Mouse (Mus musculus): Measurements from ENCODE around the gene Frmd5. TPM values are rescaled to one million over a fixed set of nuclear protein-coding genes. Genes with fewer than 3 reads are reported as not detected.

The Frmd5 gene
- polyA plus RNA-seq, 1 experiment from 2014 or later, result 1.3 TPM

GRCm38 (mm10) chr2:121787767-121788166 is 19.1 kb downstream of the Frmd5 start:
- Histone ChIP-seq H3K9ac (ENCODE audit: low read depth, low read length) (no peak overlapping the region), H3K4me2 (ENCODE audit: low read depth, low read length) (no peak overlapping the region), H3K9me3 (ENCODE audit: control insufficient read depth, low read length) (no peaks in the 10 kb centered on the region), H3K36me3 (ENCODE audit: control insufficient read depth, insufficient read depth, low read length) (no peaks in the 10 kb centered on the region), H3K4me3 (ENCODE audit: low read length) (no peak overlapping the region), H3K27ac (ENCODE audit: low read length) (no peak overlapping the region), H3K4me1 (ENCODE audit: control insufficient read depth, insufficient read depth, low read length) (no peaks in the 10 kb centered on the region; the same call in 1 of the 2 replicates), H3K27me3 (replicated peaks; ENCODE audit: control insufficient read depth, insufficient read depth, low read length) (no peaks in the 10 kb centered on the region)
- WGBS, result 48% methylated on average over 13 of the region's 13 CpGs
- ATAC-seq, result peak; percentile 77

- Histone ChIP-seq H3K9me3 (ENCODE audit: control insufficient read depth, low read length) (no peaks in the 10 kb centered on the region), H3K9ac (ENCODE audit: low read depth, low read length) (no peak overlapping the region), H3K4me3 (ENCODE audit: low read length) (no peak overlapping the region), H3K36me3 (ENCODE audit: control insufficient read depth, insufficient read depth, low read length) (no peaks in the 10 kb centered on the region), H3K27ac (ENCODE audit: low read length) (no peak overlapping the region), H3K4me2 (ENCODE audit: low read depth, low read length) (no peak overlapping the region), H3K27me3 (replicated peaks; ENCODE audit: control insufficient read depth, insufficient read depth, low read length) (no peaks in the 10 kb centered on the region), H3K4me1 (ENCODE audit: control insufficient read depth, insufficient read depth, low read length) (no peaks in the 10 kb centered on the region; the same call in 1 of the 2 replicates)
- 32% methylated on average over 7 of the region's 7 CpGs for WGBS
- ATAC-seq, result no peak
These were observed 19.6 kb downstream of the Frmd5 start for GRCm38 (mm10) chr2:121787271-121787670.

GRCm38 (mm10) chr2:121776219-121776618 is 30.7 kb downstream of the Frmd5 start:
- ATAC-seq, result no peak
- Histone ChIP-seq H3K27ac (ENCODE audit: low read length) (no peak overlapping the region), H3K4me2 (ENCODE audit: low read depth, low read length) (no peak overlapping the region), H3K27me3 (replicated peaks; ENCODE audit: control insufficient read depth, insufficient read depth, low read length) (no peaks in the 10 kb centered on the region), H3K9ac (ENCODE audit: low read depth, low read length) (no peak overlapping the region), H3K4me1 (ENCODE audit: control insufficient read depth, insufficient read depth, low read length) (no peaks in the 10 kb centered on the region), H3K4me3 (ENCODE audit: low read length) (no peak overlapping the region), H3K36me3 (ENCODE audit: control insufficient read depth, insufficient read depth, low read length) (no peaks in the 10 kb centered on the region), H3K9me3 (ENCODE audit: control insufficient read depth, low read length) (no peaks in the 10 kb centered on the region)
- WGBS, result 79% methylated on average over 7 of the region's 7 CpGs

- Histone ChIP-seq H3K27ac (ENCODE audit: low read length) (no peak overlapping the region), H3K27me3 (replicated peaks; ENCODE audit: control insufficient read depth, insufficient read depth, low read length) (no peaks in the 10 kb centered on the region), H3K4me1 (ENCODE audit: control insufficient read depth, insufficient read depth, low read length) (no peaks in the 10 kb centered on the region), H3K9me3 (ENCODE audit: control insufficient read depth, low read length) (no peaks in the 10 kb centered on the region), H3K36me3 (ENCODE audit: control insufficient read depth, insufficient read depth, low read length) (no peaks in the 10 kb centered on the region), H3K4me3 (ENCODE audit: low read length) (no peak overlapping the region), H3K9ac (ENCODE audit: low read depth, low read length) (no peak overlapping the region), H3K4me2 (ENCODE audit: low read depth, low read length) (no peak overlapping the region)
- ATAC-seq, result no peak
- WGBS, result 82% methylated on average over 5 of the region's 5 CpGs
These were observed 42.0 kb downstream of the Frmd5 start for GRCm38 (mm10) chr2:121764851-121765250.

- H3K9ac ChIP-seq (ENCODE audit: low read depth, low read length), result no peak overlapping the region
- no peak overlapping the region for H3K4me3 ChIP-seq (ENCODE audit: low read length)
- no peaks in the 10 kb centered on the region for H3K9me3 ChIP-seq (ENCODE audit: control insufficient read depth, low read length)
- no peaks in the 10 kb centered on the region for H3K4me1 ChIP-seq (ENCODE audit: control insufficient read depth, insufficient read depth, low read length)
- WGBS, result 93% methylated on average over 5 of the region's 5 CpGs
- no peak overlapping the region for H3K27ac ChIP-seq (ENCODE audit: low read length)
- H3K36me3 ChIP-seq (ENCODE audit: control insufficient read depth, insufficient read depth, low read length), result no peaks in the 10 kb centered on the region
- H3K4me2 ChIP-seq (ENCODE audit: low read depth, low read length), result no peak overlapping the region
- H3K27me3 ChIP-seq (replicated peaks; ENCODE audit: control insufficient read depth, insufficient read depth, low read length), result no peaks in the 10 kb centered on the region
- ATAC-seq, result no peak
These were observed 45.0 kb downstream of the Frmd5 start for GRCm38 (mm10) chr2:121761861-121762260.

GRCm38 (mm10) chr2:121761281-121761795 is 45.5 kb downstream of the Frmd5 start:
- H3K36me3 ChIP-seq (ENCODE audit: control insufficient read depth, insufficient read depth, low read length), result no peaks in the 10 kb centered on the region
- no peak for ATAC-seq
- H3K27ac ChIP-seq (ENCODE audit: low read length), result no peak overlapping the region
- no peaks in the 10 kb centered on the region for H3K27me3 ChIP-seq (replicated peaks; ENCODE audit: control insufficient read depth, insufficient read depth, low read length)
- no peaks in the 10 kb centered on the region for H3K9me3 ChIP-seq (ENCODE audit: control insufficient read depth, low read length)
- no peak overlapping the region for H3K4me2 ChIP-seq (ENCODE audit: low read depth, low read length)
- H3K9ac ChIP-seq (ENCODE audit: low read depth, low read length), result no peak overlapping the region
- H3K4me1 ChIP-seq (ENCODE audit: control insufficient read depth, insufficient read depth, low read length), result no peaks in the 10 kb centered on the region
- WGBS, result 83% methylated on average over 11 of the region's 11 CpGs
- H3K4me3 ChIP-seq (ENCODE audit: low read length), result no peak overlapping the region

GRCm38 (mm10) chr2:121760646-121761045 is 46.2 kb downstream of the Frmd5 start:
- H3K27ac ChIP-seq (ENCODE audit: low read length), result no peak overlapping the region
- no peaks in the 10 kb centered on the region for H3K4me1 ChIP-seq (ENCODE audit: control insufficient read depth, insufficient read depth, low read length)
- no peaks in the 10 kb centered on the region for H3K27me3 ChIP-seq (replicated peaks; ENCODE audit: control insufficient read depth, insufficient read depth, low read length)
- no peak for ATAC-seq
- 78% methylated on average over 9 of the region's 9 CpGs for WGBS
- H3K4me3 ChIP-seq (ENCODE audit: low read length), result no peak overlapping the region
- H3K9me3 ChIP-seq (ENCODE audit: control insufficient read depth, low read length), result no peaks in the 10 kb centered on the region
- H3K36me3 ChIP-seq (ENCODE audit: control insufficient read depth, insufficient read depth, low read length), result no peaks in the 10 kb centered on the region
- H3K4me2 ChIP-seq (ENCODE audit: low read depth, low read length), result no peak overlapping the region
- H3K9ac ChIP-seq (ENCODE audit: low read depth, low read length), result no peak overlapping the region

- Histone ChIP-seq H3K4me1 (ENCODE audit: control insufficient read depth, insufficient read depth, low read length) (no peaks in the 10 kb centered on the region), H3K9me3 (ENCODE audit: control insufficient read depth, low read length) (no peaks in the 10 kb centered on the region), H3K36me3 (ENCODE audit: control insufficient read depth, insufficient read depth, low read length) (no peaks in the 10 kb centered on the region), H3K4me3 (ENCODE audit: low read length) (no peak overlapping the region), H3K9ac (ENCODE audit: low read depth, low read length) (no peak overlapping the region), H3K27me3 (replicated peaks; ENCODE audit: control insufficient read depth, insufficient read depth, low read length) (no peaks in the 10 kb centered on the region), H3K27ac (ENCODE audit: low read length) (no peak overlapping the region), H3K4me2 (ENCODE audit: low read depth, low read length) (no peak overlapping the region)
- WGBS, result 80% methylated on average over 8 of the region's 8 CpGs
- no peak for ATAC-seq
These were observed 48.6 kb downstream of the Frmd5 start for GRCm38 (mm10) chr2:121758258-121758657.

- Histone ChIP-seq H3K4me2 (ENCODE audit: low read depth, low read length) (no peak overlapping the region), H3K36me3 (ENCODE audit: control insufficient read depth, insufficient read depth, low read length) (no peaks in the 10 kb centered on the region), H3K9ac (ENCODE audit: low read depth, low read length) (no peak overlapping the region), H3K4me1 (ENCODE audit: control insufficient read depth, insufficient read depth, low read length) (no peaks in the 10 kb centered on the region), H3K9me3 (ENCODE audit: control insufficient read depth, low read length) (no peaks in the 10 kb centered on the region), H3K27ac (ENCODE audit: low read length) (no peak overlapping the region), H3K4me3 (ENCODE audit: low read length) (no peak overlapping the region), H3K27me3 (replicated peaks; ENCODE audit: control insufficient read depth, insufficient read depth, low read length) (no peaks in the 10 kb centered on the region)
- 90% methylated on average over 1 of the region's 1 CpGs for WGBS
- ATAC-seq, result no peak
These were observed 50.6 kb downstream of the Frmd5 start for GRCm38 (mm10) chr2:121756336-121756735.

- H3K9ac ChIP-seq (ENCODE audit: low read depth, low read length), result no peak overlapping the region
- no peak overlapping the region for H3K4me2 ChIP-seq (ENCODE audit: low read depth, low read length)
- H3K27me3 ChIP-seq (replicated peaks; ENCODE audit: control insufficient read depth, insufficient read depth, low read length), result no peaks in the 10 kb centered on the region
- H3K27ac ChIP-seq (ENCODE audit: low read length), result no peak overlapping the region
- no peaks in the 10 kb centered on the region for H3K36me3 ChIP-seq (ENCODE audit: control insufficient read depth, insufficient read depth, low read length)
- no peak for ATAC-seq
- 53% methylated on average over 6 of the region's 6 CpGs for WGBS
- no peak overlapping the region for H3K4me3 ChIP-seq (ENCODE audit: low read length)
- H3K4me1 ChIP-seq (ENCODE audit: control insufficient read depth, insufficient read depth, low read length), result no peaks in the 10 kb centered on the region
- H3K9me3 ChIP-seq (ENCODE audit: control insufficient read depth, low read length), result no peaks in the 10 kb centered on the region
These were observed 51.8 kb downstream of the Frmd5 start for GRCm38 (mm10) chr2:121755056-121755455.

Measured in intestine, embryonic 16.5 days (tissue).